Mouse (Mus musculus): Measurements from ENCODE around the gene Derl2. TPM values are rescaled to one million over a fixed set of nuclear protein-coding genes. Genes with fewer than 3 reads are reported as not detected.

The Derl2 gene
- polyA plus RNA-seq, 1 experiment from 2014 or later, result 35.8 TPM

GRCm38 (mm10) chr11:71012743-71013142 lies 6.9 kb downstream of the Derl2 start:
- ATAC-seq (ENCODE audit: low read depth), result no peak
- peaks cover 17% of the 10 kb centered on the region for H3K4me1 ChIP-seq (replicated peaks)
- H3K27ac ChIP-seq (replicated peaks), result no peak overlapping the region
- no peaks in the 10 kb centered on the region for H3K9me3 ChIP-seq
- H3K4me3 ChIP-seq, result no peak overlapping the region
- 94% methylated on average over 7 of the region's 7 CpGs for WGBS
- H3K36me3 ChIP-seq, result peaks cover 56% of the 10 kb centered on the region
- no peaks in the 10 kb centered on the region for H3K27me3 ChIP-seq
- no peak overlapping the region for H3K9ac ChIP-seq
- H3K4me2 ChIP-seq, result no peak overlapping the region

- H3K4me2 ChIP-seq, result no peak overlapping the region
- no peak for ATAC-seq (ENCODE audit: low read depth)
- H3K27ac ChIP-seq (replicated peaks), result no peak overlapping the region
- H3K4me3 ChIP-seq, result no peak overlapping the region
- no peaks in the 10 kb centered on the region for H3K9me3 ChIP-seq
- no peak overlapping the region for H3K9ac ChIP-seq
- 93% methylated on average over 3 of the region's 3 CpGs for WGBS
- H3K36me3 ChIP-seq, result peaks cover 58% of the 10 kb centered on the region
- peaks cover 8% of the 10 kb centered on the region for H3K4me1 ChIP-seq (replicated peaks)
- no peaks in the 10 kb centered on the region for H3K27me3 ChIP-seq
Measured at GRCm38 (mm10) chr11:71008321-71008720, 11.3 kb downstream of the Derl2 start.

GRCm38 (mm10) chr11:71007831-71008230 lies 11.8 kb downstream of the Derl2 start:
- no peaks in the 10 kb centered on the region for H3K9me3 ChIP-seq
- no peak overlapping the region for H3K4me2 ChIP-seq
- WGBS, result 91% methylated on average over 7 of the region's 7 CpGs
- no peak overlapping the region for H3K9ac ChIP-seq
- H3K27me3 ChIP-seq, result no peaks in the 10 kb centered on the region
- no peak overlapping the region for H3K4me3 ChIP-seq
- no peak overlapping the region for H3K27ac ChIP-seq (replicated peaks)
- H3K36me3 ChIP-seq, result peaks cover 56% of the 10 kb centered on the region
- no peak for ATAC-seq (ENCODE audit: low read depth)
- peaks cover 13% of the 10 kb centered on the region for H3K4me1 ChIP-seq (replicated peaks)

DNA sequence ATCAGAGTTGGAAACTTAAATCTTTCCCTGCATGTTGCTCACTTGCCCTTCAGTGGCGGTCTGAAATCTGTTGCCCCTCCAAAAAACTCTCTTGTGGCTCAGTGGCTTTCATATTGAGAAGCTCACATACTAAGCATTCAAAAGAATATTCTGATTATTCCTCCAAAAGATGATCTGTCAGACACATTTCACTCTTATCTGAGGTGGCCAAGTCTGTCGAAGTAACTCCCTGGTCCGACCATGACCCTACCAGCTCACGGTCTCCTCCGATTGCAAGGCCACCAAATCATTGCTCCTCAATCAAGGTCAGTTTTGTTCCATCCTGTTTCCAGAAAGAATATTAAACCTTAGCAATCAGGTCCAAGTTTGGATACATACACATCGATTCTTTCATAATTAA lies 12.6 kb downstream of the Derl2 start:
- ATAC-seq (ENCODE audit: low read depth), result no peak
- Histone ChIP-seq H3K4me1 (replicated peaks) (peaks cover 21% of the 10 kb centered on the region), H3K27ac (replicated peaks) (no peak overlapping the region), H3K27me3 (no peaks in the 10 kb centered on the region), H3K4me3 (no peak overlapping the region), H3K4me2 (no peak overlapping the region), H3K9me3 (no peaks in the 10 kb centered on the region), H3K36me3 (peaks cover 48% of the 10 kb centered on the region), H3K9ac (no peak overlapping the region)
- WGBS, result 95% methylated on average over 6 of the region's 6 CpGs

- 0 out of 2 replicates have a peak overlapping the region, but pooled peaks have one; percentile 49 for H3K9ac ChIP-seq
- WGBS, result 72% methylated on average over 5 of the region's 5 CpGs
- peak overlapping the region; percentile 88 for H3K4me3 ChIP-seq
- peaks cover 21% of the 10 kb centered on the region for H3K4me1 ChIP-seq (replicated peaks)
- H3K36me3 ChIP-seq, result peaks cover 37% of the 10 kb centered on the region
- H3K4me2 ChIP-seq, result peak overlapping the region; percentile 54
- no peak for ATAC-seq (ENCODE audit: low read depth)
- H3K9me3 ChIP-seq, result no peaks in the 10 kb centered on the region
- no peak overlapping the region for H3K27ac ChIP-seq (replicated peaks)
- no peaks in the 10 kb centered on the region for H3K27me3 ChIP-seq
Measured at GRCm38 (mm10) chr11:71005046-71005445, 14.6 kb downstream of the Derl2 start.

DNA sequence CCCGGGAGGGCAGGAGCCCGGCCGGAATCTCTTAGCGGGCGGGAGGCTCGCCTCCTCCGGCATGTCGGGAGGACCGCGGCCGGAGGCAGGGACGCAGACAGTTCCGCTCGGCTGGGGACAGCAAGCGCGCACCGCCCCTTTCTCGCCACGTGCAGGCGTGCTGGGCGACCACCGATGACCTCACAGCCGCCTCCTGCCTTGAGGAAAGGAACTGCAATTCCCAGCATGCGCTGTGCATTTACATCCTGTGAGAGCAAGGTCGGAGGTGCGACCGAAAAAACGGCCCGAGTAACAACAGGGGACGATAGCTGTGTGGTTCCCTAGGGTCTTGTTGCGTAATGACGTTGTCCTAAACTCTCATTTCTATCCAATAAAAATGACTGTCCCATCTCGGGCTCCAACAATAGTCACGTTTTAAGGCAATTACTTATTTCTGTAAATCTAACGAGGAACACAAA lies 15.3 kb downstream of the Derl2 start, which contains the start of gene Dhx33:
Gene Dhx33, minus strand, starts transcription at position 122 of the 458 bp plus-strand sequence.
- Histone ChIP-seq H3K4me2 (peak within 1 kb of the TSS; percentile 92), H3K27ac (replicated peaks) (peak within 1 kb of the TSS; percentile 83)

DNA sequence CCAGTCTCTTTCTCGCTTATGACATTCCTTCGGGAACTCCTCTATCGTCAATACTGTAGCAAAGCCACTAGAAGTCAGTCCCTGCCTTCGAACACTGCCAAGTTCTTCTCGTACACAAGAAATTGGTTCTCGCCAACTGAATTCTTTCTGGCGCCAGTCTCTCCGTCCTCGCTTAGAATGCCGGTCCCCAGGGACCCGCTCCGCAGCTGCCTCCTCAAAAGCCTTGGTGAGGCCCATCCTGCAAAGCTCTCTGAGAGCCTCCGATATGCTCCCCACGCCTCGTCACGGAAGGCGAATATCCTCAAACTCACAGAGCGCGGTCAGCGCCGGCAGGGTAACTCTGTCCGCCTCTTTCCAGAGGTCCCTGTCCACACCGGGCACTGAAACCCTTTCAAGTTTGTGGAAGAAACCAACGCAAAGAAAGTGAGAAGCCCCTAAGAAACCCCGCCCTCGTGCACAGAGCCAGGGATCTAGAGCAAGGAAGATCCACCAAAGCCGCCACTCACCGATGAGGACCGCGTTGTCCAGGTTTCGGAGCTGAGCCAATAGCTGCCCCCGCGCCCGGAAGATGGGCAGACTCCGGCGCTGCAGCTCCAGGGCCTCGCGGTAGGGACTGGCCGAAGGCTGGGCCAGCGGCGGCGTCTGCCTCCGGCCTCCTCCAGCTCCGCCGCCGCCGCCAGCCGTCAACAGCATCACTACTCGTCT lies 15.9 kb downstream of the Derl2 start:
- H3K27ac ChIP-seq (replicated peaks), result peak overlapping the region; percentile 83
- H3K9me3 ChIP-seq, result no peaks in the 10 kb centered on the region
- H3K4me3 ChIP-seq, result peak overlapping the region; percentile 88
- H3K4me1 ChIP-seq (replicated peaks), result peaks cover 21% of the 10 kb centered on the region
- H3K27me3 ChIP-seq, result no peaks in the 10 kb centered on the region
- H3K9ac ChIP-seq, result peak overlapping the region; percentile 81
- H3K36me3 ChIP-seq, result peaks cover 38% of the 10 kb centered on the region
- peak overlapping the region; percentile 92 for H3K4me2 ChIP-seq
- whole genome bisulfite sequencing, result under 1% methylated on average over 49 of the region's 49 CpGs
- peak; percentile 85 for ATAC-seq (ENCODE audit: low read depth)

More for the DNA sequence above, 15.3 kb downstream of the Derl2 start, which contains the start of gene Dhx33:
- peak; percentile 99 for ATAC-seq (ENCODE audit: low read depth)
- H3K4me3 ChIP-seq, result peak within 1 kb of the TSS; percentile 88
- no peaks in the 10 kb centered on the region for H3K9me3 ChIP-seq
- WGBS, result under 1% methylated on average over 34 of the region's 35 CpGs
- H3K27me3 ChIP-seq, result no peaks in the 10 kb centered on the region
- peaks cover 21% of the 10 kb centered on the region for H3K4me1 ChIP-seq (replicated peaks)
- peak within 1 kb of the TSS; percentile 81 for H3K9ac ChIP-seq
- peaks cover 37% of the 10 kb centered on the region for H3K36me3 ChIP-seq

DNA sequence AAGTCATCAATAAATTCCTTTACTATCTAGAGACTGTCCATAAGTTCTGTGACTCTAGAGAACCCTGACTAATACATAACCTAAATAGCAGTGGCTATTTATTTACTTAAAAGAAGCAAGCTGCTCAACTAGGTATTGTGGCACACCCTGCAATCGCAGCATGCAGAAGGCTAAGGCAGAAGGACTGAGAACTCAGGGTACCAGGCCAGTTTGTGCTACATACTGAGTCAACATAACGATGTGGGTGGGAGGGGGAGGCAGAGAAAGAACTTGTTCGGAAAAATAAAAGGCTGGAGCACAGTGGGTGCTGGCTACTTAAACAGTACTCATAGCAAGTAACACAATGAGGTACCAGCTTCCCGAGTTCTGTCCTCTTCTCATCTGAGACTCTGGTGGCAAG lies 18.5 kb downstream of the Derl2 start:
- no peak for ATAC-seq (ENCODE audit: low read depth)
- Histone ChIP-seq H3K36me3 (peaks cover 39% of the 10 kb centered on the region), H3K27me3 (no peaks in the 10 kb centered on the region)

DNA sequence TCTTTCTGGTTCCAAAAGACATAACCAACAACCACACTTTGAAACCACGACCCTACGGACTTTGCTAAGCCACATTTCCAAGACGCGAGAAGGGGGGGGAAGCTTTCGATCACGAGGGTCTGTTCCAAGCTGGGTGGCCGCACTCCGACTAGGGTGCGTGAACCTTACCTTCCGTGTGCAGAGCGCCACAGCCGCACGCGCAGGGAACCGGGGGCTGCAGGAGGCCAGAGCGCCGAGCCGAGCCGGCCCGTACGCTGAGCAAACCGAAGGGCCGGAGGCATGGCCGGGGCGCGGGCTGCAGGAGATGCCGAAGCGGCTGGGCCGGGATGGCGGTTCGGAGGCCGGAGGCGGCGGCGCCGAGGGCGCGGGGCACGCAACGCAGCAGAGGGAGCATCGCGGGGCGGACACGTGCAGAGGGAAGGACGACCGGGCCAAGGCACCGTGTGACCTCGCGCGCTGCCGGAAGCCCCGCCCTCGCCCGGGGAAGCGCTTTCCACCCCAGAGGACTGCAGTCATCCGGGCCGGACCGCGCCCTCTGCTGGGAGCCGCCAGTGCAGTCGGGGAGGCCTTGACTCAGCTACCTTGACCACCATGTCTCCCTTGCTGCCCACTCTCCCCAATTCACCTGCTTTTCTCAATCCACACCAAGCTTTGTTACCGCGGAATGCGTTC lies 36.9 kb downstream of the Derl2 start, which contains the start of gene C1qbp:
Gene C1qbp, minus strand, starts transcription at position 470 of the 672 bp plus-strand sequence.
- WGBS, result under 1% methylated on average over 64 of the region's 64 CpGs
- peak within 1 kb of the TSS; percentile 86 for H3K4me2 ChIP-seq
- H3K9me3 ChIP-seq, result no peaks in the 10 kb centered on the region
- peaks cover 14% of the 10 kb centered on the region for H3K4me1 ChIP-seq (replicated peaks)
- peak within 1 kb of the TSS; percentile 85 for H3K9ac ChIP-seq
- H3K4me3 ChIP-seq, result peak within 1 kb of the TSS; percentile 87
- peak; percentile 95 for ATAC-seq (ENCODE audit: low read depth)
- H3K36me3 ChIP-seq, result peaks cover 68% of the 10 kb centered on the region
- no peaks in the 10 kb centered on the region for H3K27me3 ChIP-seq
- peak within 1 kb of the TSS; percentile 64 for H3K27ac ChIP-seq (replicated peaks)

More for the DNA sequence above, 18.5 kb downstream of the Derl2 start:
- Histone ChIP-seq H3K4me1 (replicated peaks) (peaks cover 21% of the 10 kb centered on the region), H3K4me2 (no peak overlapping the region), H3K9ac (no peak overlapping the region), H3K27ac (replicated peaks) (no peak overlapping the region), H3K9me3 (no peaks in the 10 kb centered on the region), H3K4me3 (no peak overlapping the region)
- WGBS, result 93% methylated on average over 4 of the region's 4 CpGs

DNA sequence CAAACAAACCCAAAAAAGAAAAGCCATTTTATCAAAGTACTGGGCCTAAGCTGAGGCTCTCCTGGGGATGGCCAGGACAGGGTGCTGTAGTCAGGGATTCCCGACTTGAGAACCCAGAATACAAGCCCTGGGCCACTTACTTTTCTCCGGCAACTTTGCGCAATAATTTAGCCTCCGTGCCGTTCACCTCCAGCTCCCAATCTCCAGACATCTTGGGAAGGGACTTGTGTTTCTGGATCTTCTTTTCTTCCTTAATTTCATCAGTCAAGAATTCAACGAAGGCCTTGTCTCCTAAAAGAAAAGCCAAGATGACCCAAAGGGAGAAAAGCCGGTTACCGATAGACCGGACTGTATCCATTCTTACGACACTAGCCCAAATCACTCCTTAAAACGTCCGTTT lies 37.6 kb downstream of the Derl2 start:
- no peak overlapping the region for H3K27ac ChIP-seq (replicated peaks)
- no peak for ATAC-seq (ENCODE audit: low read depth)
- peaks cover 68% of the 10 kb centered on the region for H3K36me3 ChIP-seq
- H3K4me3 ChIP-seq, result peak overlapping the region; percentile 87
- WGBS, result 8% methylated on average over 12 of the region's 12 CpGs
- H3K9me3 ChIP-seq, result no peaks in the 10 kb centered on the region
- H3K9ac ChIP-seq, result peak overlapping the region; percentile 85
- H3K4me1 ChIP-seq (replicated peaks), result peaks cover 14% of the 10 kb centered on the region
- H3K27me3 ChIP-seq, result no peaks in the 10 kb centered on the region
- H3K4me2 ChIP-seq, result peak overlapping the region; percentile 86

DNA sequence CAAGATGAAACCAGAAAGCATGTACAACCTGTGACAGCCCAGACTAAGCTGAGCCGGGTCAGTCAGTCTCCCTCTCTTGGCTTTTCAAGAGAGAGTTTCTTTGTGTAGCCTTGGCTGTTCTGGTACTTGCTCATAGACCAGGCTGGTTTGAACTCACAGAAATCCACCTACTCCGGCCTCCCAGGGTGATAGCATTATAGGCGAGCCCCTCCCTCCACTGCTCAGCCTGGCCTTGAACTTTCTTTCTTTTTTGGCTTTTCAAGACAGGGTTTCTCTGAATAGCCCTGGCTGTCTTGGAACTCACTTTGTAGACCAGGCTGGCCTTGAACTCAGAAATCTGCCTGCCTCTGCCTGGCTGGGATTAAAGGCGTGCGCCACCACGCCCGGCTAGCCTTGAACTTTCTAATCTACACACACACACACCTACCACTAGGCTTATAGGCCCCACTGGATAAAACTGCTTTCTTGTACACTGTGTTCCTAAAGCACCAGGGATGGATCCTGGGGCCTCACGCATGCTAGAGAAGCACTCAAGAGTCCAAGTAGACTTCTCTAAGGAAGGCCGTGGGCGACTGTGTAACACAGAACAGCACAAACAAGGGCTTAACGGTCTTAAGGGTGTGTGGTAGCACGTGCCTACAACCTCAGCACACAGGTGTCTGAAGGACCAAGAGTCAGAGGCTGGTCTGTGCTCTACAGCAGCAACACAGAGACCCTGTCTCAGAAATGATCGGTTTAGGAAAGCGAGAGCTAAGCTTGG lies 38.7 kb downstream of the Derl2 start:
- H3K4me1 ChIP-seq (replicated peaks), result peaks cover 14% of the 10 kb centered on the region
- H3K27ac ChIP-seq (replicated peaks), result no peak overlapping the region
- WGBS, result 96% methylated on average over 14 of the region's 14 CpGs
- H3K4me2 ChIP-seq, result 0 out of 2 replicates have a peak overlapping the region, but pooled peaks have one; percentile 16
- no peaks in the 10 kb centered on the region for H3K9me3 ChIP-seq
- ATAC-seq (ENCODE audit: low read depth), result no peak
- H3K9ac ChIP-seq, result 0 out of 2 replicates have a peak overlapping the region, but pooled peaks have one; percentile 85
- 0 out of 2 replicates have a peak overlapping the region, but pooled peaks have one; percentile 87 for H3K4me3 ChIP-seq
- H3K27me3 ChIP-seq, result no peaks in the 10 kb centered on the region
- peaks cover 68% of the 10 kb centered on the region for H3K36me3 ChIP-seq
